Mouse (Mus musculus) cerebellum, adult 9-11 months (tissue): Measurements from ENCODE around the gene Hist1h4d.
"Not testable (repeated sequence)": the region's sequence is repeated elsewhere in the genome, so short reads cannot be mapped to it uniquely, and the experiment has no call there.

Source experiments
- DNase-seq: peaks from one replicate; pipeline ENCODE4 v3.0.0; 2022

Hist1h4d gene

GRCm38 (mm10) chr13:23574546-23575170 lies 6.7 kb upstream of the Hist1h4d start:
- DNase-seq: not testable (repeated sequence)

- no peak for DNase-seq
Observed at GRCm38 (mm10) chr13:23575271-23575851, 6.0 kb upstream of the Hist1h4d start, which contains the start of gene Hist1h3d. Hist1h3d (plus strand) TSS chr13:23575763.

GRCm38 (mm10) chr13:23575864-23576313 lies 5.5 kb upstream of the Hist1h4d start:
- DNase-seq: not testable (repeated sequence)

GRCm38 (mm10) chr13:23576351-23576881 lies 5.0 kb upstream of the Hist1h4d start:
- no peak for DNase-seq

GRCm38 (mm10) chr13:23576906-23577639 lies 4.3 kb upstream of the Hist1h4d start:
- no peak for DNase-seq

- no peak for DNase-seq
Observed at GRCm38 (mm10) chr13:23577835-23578234, 3.6 kb upstream of the Hist1h4d start.

- DNase-seq: no peak
Observed at GRCm38 (mm10) chr13:23582219-23583056, 1.0 kb downstream of the Hist1h4d start.

- DNase-seq: no peak
Observed at GRCm38 (mm10) chr13:23583387-23584068, 2.1 kb downstream of the Hist1h4d start.

- no peak for DNase-seq
Observed at GRCm38 (mm10) chr13:23584331-23584730, 2.9 kb downstream of the Hist1h4d start.

GRCm38 (mm10) chr13:23585029-23585441 lies 3.6 kb downstream of the Hist1h4d start:
- DNase-seq: peak; percentile 52

- peak; percentile 74 for DNase-seq
Observed at GRCm38 (mm10) chr13:23585442-23586098, 4.2 kb downstream of the Hist1h4d start.

- DNase-seq: no peak
Observed at GRCm38 (mm10) chr13:23586099-23586939, 4.9 kb downstream of the Hist1h4d start.

GRCm38 (mm10) chr13:23586940-23587225 lies 5.5 kb downstream of the Hist1h4d start:
- no peak for DNase-seq

GRCm38 (mm10) chr13:23591206-23591605 lies 9.8 kb downstream of the Hist1h4d start:
- DNase-seq: no peak

GRCm38 (mm10) chr13:23591886-23592285 lies 10.5 kb downstream of the Hist1h4d start:
- DNase-seq: not testable (repeated sequence)

- peak; percentile 70 for DNase-seq
Observed at GRCm38 (mm10) chr13:23592614-23593013, 11.2 kb downstream of the Hist1h4d start.

- DNase-seq: no peak
Observed at GRCm38 (mm10) chr13:23593051-23593770, 11.8 kb downstream of the Hist1h4d start.

GRCm38 (mm10) chr13:23595185-23595584 lies 13.8 kb downstream of the Hist1h4d start:
- no peak for DNase-seq

- DNase-seq: no peak
Observed at GRCm38 (mm10) chr13:23595622-23596372, 14.4 kb downstream of the Hist1h4d start.
